Mouse (Mus musculus) skeletal muscle tissue, adult 2 months (tissue): ENCODE measurements around the gene Dad1.

ENCODE experiments used
- DNase-seq: peaks from one replicate; pipeline ENCODE4 v3.0.0-alpha.2; 2012; ENCODE audit warnings: low read depth, low spot score

Gene Dad1

GRCm38 (mm10) chr14:54206750-54207550, 47.0 kb downstream of the Dad1 start:
- no peak for DNase-seq

GRCm38 (mm10) chr14:54206309-54206708, 47.6 kb downstream of the Dad1 start:
- DNase-seq, result no peak

GRCm38 (mm10) chr14:54205904-54206303, 48.0 kb downstream of the Dad1 start:
- no peak for DNase-seq

- DNase-seq, result no peak
Observed at GRCm38 (mm10) chr14:54204786-54205185, 49.1 kb downstream of the Dad1 start.

GRCm38 (mm10) chr14:54204311-54204710, 49.6 kb downstream of the Dad1 start:
- DNase-seq, result no peak

GRCm38 (mm10) chr14:54203776-54204175, 50.1 kb downstream of the Dad1 start:
- DNase-seq, result no peak

GRCm38 (mm10) chr14:54203207-54203606, 50.7 kb downstream of the Dad1 start:
- no peak for DNase-seq

GRCm38 (mm10) chr14:54200363-54200762, 53.5 kb downstream of the Dad1 start:
- no peak for DNase-seq

GRCm38 (mm10) chr14:54199662-54200061, 54.2 kb downstream of the Dad1 start:
- no peak for DNase-seq

GRCm38 (mm10) chr14:54197740-54198139, 56.2 kb downstream of the Dad1 start:
- DNase-seq, result no peak

GRCm38 (mm10) chr14:54195838-54196423, 58.0 kb downstream of the Dad1 start:
- DNase-seq, result no peak

GRCm38 (mm10) chr14:54193354-54194133, 60.4 kb downstream of the Dad1 start:
- DNase-seq, result no peak

GRCm38 (mm10) chr14:54192462-54192847, 61.4 kb downstream of the Dad1 start:
- no peak for DNase-seq

GRCm38 (mm10) chr14:54191594-54192461, 62.1 kb downstream of the Dad1 start:
- DNase-seq, result no peak

- DNase-seq, result no peak
Observed at GRCm38 (mm10) chr14:54191026-54191390, 62.9 kb downstream of the Dad1 start.

- DNase-seq, result no peak
Observed at GRCm38 (mm10) chr14:54190305-54191025, 63.4 kb downstream of the Dad1 start.

- DNase-seq, result no peak
Observed at GRCm38 (mm10) chr14:54189255-54189654, 64.6 kb downstream of the Dad1 start.

- DNase-seq, result no peak
Observed at GRCm38 (mm10) chr14:54187211-54187610, 66.7 kb downstream of the Dad1 start.
